Mouse (Mus musculus): ENCODE measurements around the gene Stx1b. TPM values are rescaled to one million over a fixed set of nuclear protein-coding genes. Genes with fewer than 3 reads are reported as not detected.
"Not testable (repeated sequence)": the region's sequence is repeated elsewhere in the genome, so short reads cannot be mapped to it uniquely, and the experiment has no call there.

Stx1b gene
- total RNA-seq, 2 experiments from 2014 or later = 4.2 to 5.6 TPM

DNA sequence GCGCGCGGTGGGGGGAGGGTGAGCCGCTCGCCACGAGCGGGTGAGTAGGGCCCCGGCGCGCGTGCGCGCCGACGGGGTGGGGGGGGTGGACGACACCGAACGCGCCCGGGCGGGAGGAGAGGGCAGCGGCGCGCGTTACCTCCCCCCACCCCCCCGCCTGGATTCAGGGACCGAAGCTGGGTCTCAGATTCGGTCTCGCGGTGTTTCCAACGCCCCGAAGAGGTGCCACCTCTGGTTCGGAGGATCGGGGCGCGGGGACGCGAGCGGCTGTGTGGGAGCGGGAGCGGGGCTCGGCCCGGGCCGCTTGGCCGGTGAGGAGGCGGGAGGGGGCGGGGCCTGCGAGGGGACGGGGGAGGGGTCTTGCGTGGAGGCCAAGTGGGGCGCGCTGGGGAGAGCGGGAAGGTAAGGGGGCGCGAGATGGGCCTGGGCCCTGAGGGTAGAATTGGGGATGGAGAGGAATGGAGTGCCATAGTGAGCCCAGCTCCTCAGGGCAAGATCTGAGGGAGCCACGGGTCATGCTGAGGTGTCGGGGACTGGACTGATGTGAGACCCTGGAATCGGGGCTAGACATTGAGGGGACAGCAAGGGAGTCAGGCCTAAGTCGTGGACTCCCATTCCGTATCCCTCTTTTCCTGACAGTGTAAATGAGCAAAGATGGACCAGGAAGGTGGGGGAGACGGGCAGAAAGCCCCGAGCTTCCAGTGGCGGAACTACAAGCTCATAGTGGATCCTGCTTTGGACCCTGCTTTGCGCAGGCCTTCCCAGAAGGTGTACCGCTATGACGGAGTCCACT lies 46.7 kb downstream of the Stx1b start:
- DNase-seq (ENCODE audit: low spot score in 2 of 2) = peak; percentile 70 to 72

DNA sequence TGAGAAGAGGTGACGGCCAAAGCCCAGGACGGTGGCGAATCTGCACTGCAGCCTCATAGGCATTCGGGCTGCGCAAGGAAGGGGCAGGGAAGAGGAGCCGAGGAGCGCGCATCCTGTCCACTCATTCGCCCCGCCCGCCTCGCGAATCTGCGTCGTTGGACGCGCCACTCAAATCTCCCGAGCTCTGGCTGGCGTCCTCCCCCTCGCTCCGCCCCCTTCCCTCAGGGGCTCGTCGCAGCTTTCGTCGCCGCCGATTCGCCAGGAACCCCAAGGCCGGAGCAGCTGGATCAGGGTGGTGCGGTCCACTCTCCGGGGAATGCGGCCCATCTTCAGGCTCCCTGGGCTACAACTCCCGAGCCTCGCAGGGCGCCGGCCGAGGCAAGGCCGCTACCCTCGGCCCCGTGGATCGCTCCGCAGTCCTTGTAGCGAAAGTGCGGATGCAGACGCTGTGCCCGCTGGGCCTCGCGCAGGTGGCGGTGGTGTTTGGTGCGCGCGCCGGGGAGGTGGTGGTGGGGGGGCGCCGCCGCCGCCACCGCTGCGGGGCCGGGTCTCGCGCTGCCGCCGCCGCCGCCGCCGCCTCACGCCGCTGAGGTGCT lies 47.4 kb downstream of the Stx1b start:
- peak; percentile 93 to 95 for DNase-seq (ENCODE audit: low spot score in 2 of 2)

DNA sequence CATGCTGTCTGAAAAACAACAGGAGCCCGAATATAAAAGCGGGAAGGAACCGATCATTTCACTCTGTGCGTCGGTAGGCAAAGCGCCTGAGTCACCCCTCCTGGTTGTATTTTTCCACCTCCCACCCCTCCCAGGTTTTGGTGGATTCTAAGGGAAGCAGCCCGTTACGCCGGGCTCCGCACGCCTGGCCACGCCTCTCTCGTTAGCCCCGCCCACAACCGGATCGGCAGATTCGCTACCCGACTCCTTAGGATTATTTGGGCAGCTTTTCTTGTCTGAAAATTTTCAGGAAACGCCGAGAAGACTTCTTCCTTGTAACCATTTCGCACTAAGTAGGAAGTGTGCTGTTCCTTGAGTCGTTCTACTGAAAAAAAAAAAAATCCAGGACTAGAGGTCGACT lies 47.9 kb downstream of the Stx1b start, which contains the start of gene Setd1a:
Setd1a (plus strand) TSS at position 245 of the 400 bp plus-strand sequence.
- peak; percentile 91 to 92 for DNase-seq (ENCODE audit: low spot score in 2 of 2)

DNA sequence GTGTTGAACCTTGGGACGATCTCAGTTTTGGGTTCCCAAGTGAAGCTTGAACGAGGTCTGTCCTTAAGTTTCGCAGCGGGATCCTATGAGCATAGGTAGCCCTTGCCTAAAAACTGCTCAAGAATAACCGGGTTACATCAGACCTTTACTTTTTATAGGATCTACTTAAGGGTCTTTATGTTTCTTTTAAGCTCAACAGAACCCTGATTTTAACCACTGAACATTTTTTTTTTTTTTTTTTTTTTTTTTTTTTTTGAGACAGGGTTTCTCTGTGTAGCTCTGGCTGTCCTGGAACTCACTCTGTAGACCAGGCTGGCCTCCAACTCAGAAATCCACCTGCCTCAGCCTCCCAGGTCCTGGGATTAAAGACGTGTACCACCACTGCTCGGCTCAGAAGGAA lies 48.5 kb downstream of the Stx1b start:
- not testable (repeated sequence) for DNase-seq (ENCODE audit: low spot score in 2 of 2)

- peak; percentile 60 to 70 for DNase-seq (ENCODE audit: low spot score in 2 of 2)
These were observed 50.5 kb downstream of the Stx1b start for GRCm38 (mm10) chr7:127773664-127774384.

GRCm38 (mm10) chr7:127772557-127772956 lies 51.8 kb downstream of the Stx1b start:
- no peak for DNase-seq (ENCODE audit: low spot score in 2 of 2)

DNA sequence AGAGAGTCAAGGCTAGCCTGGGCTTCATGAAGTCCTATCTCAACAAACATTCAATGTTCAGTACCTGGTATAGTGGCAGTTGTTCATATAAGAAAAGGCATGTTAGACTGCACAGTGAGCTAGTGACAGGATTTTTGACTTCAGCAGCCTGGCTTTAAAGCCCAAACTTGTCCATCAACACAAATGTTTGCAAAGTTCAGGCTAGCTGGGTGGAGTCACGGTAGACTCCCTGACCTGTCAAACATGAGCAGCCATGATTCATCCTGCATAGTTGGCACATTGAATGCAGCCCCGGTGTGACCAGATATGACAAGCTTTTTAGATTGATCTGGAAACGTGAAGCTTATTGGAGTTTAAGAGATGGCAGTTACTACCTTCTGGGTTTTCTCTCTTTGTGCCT lies 52.3 kb downstream of the Stx1b start:
- no peak for DNase-seq (ENCODE audit: low spot score in 2 of 2)

DNA sequence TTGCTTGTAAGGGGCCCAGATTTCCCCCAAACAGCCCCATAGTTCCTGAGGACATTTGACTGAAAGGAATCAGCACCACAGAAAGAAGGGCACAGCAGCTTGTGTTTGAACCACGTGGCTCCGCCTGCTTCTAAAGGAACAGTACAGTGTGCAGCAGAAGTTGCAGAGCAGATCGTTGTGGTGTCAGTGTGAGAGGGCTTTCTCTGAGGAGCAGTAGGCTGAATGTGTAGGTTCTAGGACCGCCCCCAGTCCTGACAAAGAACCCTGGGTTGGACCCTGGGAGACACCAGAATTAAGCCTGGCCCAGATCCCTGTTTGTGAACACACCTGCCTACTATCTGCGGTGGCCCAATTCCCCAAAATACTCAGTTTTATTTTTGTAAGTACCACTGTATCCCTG lies 53.1 kb downstream of the Stx1b start:
- no peak for DNase-seq (ENCODE audit: low spot score in 2 of 2)

DNA sequence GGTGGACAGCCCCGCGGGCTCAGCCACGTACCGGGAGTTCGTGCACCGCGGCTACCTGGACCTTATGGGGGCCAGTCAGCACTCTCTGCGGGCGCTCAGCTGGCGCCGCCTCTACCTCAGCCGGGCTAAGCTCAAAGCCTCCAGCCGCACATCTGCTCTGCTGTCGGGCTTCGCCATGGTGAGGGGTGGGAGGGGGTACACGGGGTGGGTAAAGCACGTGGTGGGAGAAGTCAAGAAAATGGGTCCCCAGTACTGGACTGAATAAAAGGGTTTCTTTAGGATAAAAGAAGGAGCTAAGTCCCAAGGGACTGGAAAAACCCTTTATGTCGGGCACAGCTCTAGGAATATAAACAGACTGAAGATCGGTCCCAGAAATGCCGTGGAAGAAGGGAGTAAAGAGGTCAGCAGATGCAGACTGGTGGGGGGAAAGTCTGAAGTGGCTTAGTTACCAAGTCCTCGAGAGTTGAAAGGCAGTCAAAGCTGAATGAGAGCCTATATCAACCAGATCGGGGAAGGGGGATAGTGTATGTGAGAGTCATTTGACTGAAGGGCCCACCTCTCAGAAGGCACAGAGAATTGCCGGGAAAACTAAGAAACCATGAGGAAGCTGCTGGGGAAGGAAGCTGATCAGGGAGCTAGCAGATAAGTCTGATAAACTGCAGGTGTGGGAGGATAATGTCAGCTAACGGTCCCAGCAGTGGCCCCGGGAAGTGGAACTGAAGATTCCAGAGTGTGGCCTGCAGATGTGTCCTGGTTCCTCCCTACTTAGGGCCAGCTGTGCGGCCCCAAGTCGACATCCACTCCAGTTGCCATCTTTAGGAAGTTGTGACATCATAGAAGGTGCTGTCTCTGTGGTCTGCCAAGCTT lies 54.1 kb downstream of the Stx1b start:
- DNase-seq (ENCODE audit: low spot score in 2 of 2) = no peak

DNA sequence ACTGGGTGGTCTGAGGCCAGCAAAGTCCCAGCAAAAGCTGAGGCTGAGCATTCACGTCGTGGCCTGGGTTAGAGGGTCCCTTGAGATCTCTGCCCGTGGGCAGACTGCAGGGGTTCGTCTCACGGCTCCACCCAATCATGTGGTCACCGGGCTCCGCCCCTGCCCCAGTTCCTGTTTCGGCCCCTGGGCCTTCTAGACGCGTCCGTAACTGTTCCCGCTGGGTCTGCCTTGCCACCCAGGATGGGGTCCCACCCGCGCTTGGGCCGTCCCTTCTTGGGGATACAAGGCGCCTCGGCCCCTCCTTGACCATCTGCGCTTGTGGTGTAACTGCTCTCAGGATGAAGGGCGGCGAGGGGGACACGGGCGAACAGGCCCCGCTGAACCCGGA lies 54.7 kb downstream of the Stx1b start, which contains the start of gene Orai3:
Orai3 (plus strand) TSS at position 165 of the 388 bp plus-strand sequence.
- DNase-seq (ENCODE audit: low spot score in 2 of 2) = peak; percentile 87 to 89

- DNase-seq (ENCODE audit: low spot score in 2 of 2) = peak; percentile 86 to 91
These were observed 55.3 kb downstream of the Stx1b start for GRCm38 (mm10) chr7:127768997-127769593.

GRCm38 (mm10) chr7:127768346-127768996 lies 55.9 kb downstream of the Stx1b start:
- DNase-seq (ENCODE audit: low spot score in 2 of 2) = no peak

DNA sequence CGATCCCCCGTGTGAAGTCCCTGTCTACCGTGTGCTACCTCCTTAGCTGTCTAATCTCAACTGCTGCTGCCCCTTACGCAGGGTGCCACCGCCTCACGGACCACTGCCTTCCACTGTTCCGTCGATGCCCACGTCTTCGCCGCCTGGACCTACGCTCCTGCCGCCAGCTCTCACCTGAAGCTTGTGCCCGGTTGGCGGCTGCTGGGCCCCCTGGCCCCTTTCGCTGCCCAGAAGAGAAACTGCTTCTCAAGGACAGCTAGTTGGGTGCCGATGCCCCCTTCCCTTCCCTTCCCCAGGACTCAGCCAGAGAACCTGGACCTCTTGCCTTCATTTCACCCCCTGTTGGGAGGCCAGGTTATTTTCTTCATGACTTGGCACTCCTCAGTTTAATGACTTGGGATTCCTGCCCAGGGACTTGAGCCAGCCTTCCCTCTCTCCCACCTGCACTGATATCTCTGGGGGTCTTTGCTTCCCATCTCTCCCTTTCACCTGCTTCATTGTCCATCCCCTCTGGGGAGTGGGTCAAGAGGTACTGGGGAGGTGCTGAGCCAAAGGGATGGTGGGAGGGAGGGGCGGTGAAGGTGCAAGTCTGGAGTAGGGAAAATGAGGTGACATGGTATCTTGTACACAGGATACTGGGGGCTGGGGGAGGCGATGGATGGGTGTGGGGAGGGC lies 56.5 kb downstream of the Stx1b start:
- no peak for DNase-seq (ENCODE audit: low spot score in 2 of 2)

GRCm38 (mm10) chr7:127766851-127767609 lies 57.3 kb downstream of the Stx1b start:
- no peak for DNase-seq (ENCODE audit: low spot score in 2 of 2)

DNA sequence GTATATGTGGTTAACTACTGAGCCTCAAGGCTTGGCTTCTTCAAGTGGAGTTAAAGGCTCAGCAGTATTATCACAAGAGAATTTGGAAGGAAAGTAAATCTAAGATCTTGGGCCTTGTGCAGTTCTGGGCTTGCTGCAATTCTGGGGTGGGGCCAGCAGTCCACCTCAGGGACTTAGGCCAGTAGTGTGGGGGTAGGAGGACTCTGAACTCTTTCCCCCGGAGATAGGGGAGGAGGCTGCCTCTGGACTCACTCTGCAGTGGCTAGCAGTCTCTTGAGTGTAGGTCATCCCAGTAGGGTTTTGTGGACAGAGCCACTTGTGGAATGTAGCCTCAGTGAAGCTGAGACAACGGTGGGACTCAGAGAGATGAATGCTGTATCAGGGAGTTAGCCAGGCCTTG lies 58.6 kb downstream of the Stx1b start:
- DNase-seq (ENCODE audit: low spot score in 2 of 2) = no peak

- no peak for DNase-seq (ENCODE audit: low spot score in 2 of 2)
These were observed 60.7 kb downstream of the Stx1b start for GRCm38 (mm10) chr7:127763642-127764041.

GRCm38 (mm10) chr7:127761026-127761425 lies 63.3 kb downstream of the Stx1b start:
- DNase-seq (ENCODE audit: low spot score in 2 of 2) = peak; percentile 69 to 79

DNA sequence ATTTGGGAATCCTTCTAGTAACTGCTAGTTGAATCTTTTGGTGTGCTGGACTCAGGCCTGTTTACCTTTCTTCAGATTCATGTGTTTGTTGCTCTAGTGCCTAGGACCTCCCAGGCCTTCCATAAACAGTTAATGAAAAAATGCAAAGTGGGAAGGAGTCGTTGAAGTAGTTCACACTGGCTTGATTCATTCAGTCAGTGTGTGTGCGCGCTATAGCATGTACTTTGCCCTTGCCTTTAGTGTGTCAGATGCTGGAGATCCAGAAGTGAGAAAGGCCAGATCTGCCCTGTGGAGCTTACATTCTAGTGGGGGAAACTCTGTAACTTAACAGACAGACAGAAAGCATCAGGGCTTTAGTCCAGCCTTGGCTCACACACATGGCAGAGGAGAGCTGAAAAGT lies 63.9 kb downstream of the Stx1b start:
- no peak for DNase-seq (ENCODE audit: low spot score in 2 of 2)

DNA sequence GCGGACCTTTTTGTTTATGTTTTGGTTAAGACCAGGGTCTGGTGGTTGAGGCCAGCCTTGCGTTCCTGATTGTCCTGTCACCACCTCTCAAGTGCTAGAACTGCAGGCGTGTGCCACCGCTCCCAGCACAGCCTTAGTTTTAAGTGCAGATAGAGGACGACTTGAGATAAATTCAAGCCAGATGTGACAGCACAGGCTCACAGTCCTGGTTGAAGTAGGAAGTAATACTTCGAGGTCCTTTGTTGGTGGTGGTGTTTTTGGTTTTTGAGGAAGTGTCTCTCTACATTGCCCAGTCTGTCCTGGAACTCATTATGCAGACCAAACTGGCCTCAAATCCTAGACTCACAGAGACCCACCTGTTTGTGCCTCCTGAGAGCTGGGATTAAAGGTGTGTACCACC lies 64.6 kb downstream of the Stx1b start:
- DNase-seq (ENCODE audit: low spot score in 2 of 2) = no peak

Data from adrenal gland, adult 18-20 months (tissue).